Mouse (Mus musculus) spleen, adult 10 weeks (tissue): ENCODE data around the gene Il25. TPM values are rescaled to one million over a fixed set of nuclear protein-coding genes. Genes with fewer than 3 reads are reported as not detected.

Experiments used
- polyA plus RNA-seq: library from polyadenylated mRNA; stranded (reverse); fragments of 350-450 nt; fragmentation: Illumina TruSeq; extraction: RNeasy Lipid Tissue Mini Kit (QIAGEN cat#74804); gene quantifications from one replicate; pipeline ENCODE4 v1.2.3, GENCODE M21; 2015; ENCODE audit warnings: low replicate concordance; ENCODE audit not compliant: insufficient read depth

The Il25 gene
- not detected for polyA plus RNA-seq

GRCm38 (mm10) chr14:54932645-54933150 lies at the start of gene Il25:
TSS of gene Il25 (plus strand) at chr14:54932695.

GRCm38 (mm10) chr14:54883154-54884021 lies 49.1 kb upstream of the Il25 start, which contains the start of the genes Bcl2l2 and Gm20521:
TSS of gene Bcl2l2 (plus strand) at chr14:54883377.
TSS of gene Gm20521 (plus strand) at chr14:54883441.

DNA sequence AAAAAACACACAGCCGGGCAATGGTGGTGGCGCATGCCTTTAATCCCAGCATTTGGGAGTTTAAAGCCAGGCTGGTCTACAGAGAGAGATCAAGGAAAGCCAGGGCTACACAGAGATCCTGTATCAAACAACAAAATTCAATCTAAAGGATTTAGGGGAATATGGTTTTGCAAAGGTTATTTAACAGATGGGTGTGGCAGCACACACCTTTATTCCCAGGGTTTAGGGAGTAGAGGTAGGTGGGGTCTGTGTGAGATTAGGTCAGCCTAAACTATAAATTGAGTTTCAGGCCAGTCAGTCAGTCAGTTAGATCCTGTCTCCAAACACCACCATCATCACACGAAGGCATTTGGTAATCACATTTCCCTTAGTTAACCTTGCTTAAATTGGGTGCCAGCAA lies 40.3 kb upstream of the Il25 start, which contains the start of gene Pabpn1:
Gene Pabpn1 (plus strand): TSS at position 301 of the 400 bp plus-strand sequence.

GRCm38 (mm10) chr14:54912886-54913285 lies 19.6 kb upstream of the Il25 start, which contains the start of gene Slc22a17:
TSS of gene Slc22a17 (minus strand) at chr14:54913132.

DNA sequence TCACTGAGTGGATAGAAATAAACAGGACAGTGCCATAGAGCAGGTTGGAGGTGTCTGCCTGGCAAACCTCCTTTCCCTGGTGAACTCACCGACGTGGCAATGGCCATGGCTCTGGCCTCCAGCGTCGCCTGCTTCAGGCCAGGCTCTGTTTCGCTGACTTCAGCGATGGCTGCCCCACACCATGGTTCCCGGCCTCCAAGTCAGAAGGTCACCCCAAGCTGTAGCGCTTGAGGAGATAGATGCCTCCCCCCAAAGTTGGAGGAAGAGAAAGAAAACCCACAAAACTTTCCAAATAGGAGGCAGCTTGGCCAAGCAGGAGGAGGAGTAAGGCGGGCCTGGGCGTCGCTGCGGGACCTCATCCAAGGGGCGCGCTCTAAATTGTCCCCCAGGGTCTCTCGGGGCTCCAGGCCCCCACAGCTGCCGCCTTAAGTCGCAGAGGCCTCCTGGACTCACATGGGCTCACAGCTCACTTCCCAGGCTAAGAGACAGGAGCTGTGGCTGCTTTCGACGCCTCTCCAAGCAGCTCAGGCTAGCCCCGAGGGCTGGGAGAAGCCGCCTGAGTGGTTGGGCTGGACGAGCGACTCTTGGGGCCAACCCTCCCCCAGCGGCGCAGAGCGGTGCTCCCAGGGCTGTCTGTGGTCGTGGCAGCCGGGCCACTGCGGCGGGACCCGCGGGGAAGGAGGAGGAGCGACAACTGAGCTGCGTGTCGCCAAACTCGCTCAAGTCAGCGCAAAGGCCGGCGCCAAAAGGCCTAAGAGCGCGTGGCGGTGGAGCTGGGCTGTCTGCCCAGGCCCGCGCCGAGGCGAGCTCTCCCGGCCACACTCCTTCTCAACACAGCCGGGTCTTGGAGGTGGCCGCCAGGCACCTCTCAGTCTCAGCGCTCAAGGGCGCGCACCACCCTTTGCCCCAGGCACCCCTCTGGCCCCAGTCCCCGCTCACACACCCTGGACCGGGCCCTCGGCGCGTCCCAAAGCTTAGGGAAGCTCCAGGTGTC lies 6.8 kb upstream of the Il25 start, which contains the start of gene Efs:
Gene Efs (minus strand): TSS at position 778 of the 994 bp plus-strand sequence.

DNA sequence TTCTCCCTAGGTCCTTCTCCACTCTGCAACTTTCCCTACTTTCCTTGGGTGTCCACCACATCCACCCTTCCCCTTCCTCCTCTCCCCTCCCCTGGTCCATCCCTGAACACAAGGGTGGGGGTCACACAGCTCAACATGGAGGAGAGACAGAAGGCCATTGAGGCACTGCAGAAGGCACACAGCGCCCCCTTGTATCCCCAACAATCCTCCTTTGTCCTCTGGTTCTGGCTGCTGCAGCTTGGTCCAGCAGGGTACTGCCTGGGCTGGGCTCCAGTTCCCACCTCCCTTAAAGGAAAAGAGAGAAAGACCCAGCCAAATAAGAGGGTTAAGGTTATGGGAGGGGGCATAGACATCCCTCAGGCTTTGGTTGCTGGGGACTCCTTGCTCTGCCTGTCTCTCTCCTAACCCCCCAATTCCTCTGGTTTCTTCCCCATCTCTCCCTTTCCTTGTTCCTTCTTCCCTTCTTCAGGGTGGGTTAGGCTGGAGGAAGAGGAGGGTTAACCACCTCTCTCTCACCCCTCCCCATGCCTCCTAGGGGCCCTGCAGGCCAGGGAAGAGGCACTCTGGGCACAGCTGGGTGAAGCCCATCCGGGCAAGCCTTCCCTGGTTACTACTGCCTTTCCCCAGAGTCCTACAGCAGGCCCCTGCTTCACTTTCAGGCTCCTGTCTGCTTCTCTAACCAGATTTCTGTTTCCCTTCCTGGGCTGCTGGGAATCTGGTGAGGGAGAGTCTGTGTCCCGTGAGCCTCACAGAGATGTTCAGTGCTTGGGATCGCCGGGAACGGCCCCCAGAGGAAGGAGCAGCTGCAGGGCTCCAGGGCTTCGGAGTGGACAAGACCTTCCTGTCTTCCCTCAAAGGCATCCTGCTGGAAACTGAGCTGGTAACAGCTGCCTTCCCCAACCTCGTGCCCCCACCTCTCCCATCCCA lies 3.7 kb downstream of the Il25 start, which contains the start of gene Cmtm5:
Gene Cmtm5 (plus strand): TSS at position 358 of the 927 bp plus-strand sequence.

GRCm38 (mm10) chr14:54966320-54966977 lies 34.0 kb downstream of the Il25 start, which contains the start of gene Myh6:
TSS of gene Myh6 (minus strand) at chr14:54966927.

GRCm38 (mm10) chr14:54976633-54977032 lies 44.1 kb downstream of the Il25 start, which contains the start of gene Gm17428:
TSS of gene Gm17428 (plus strand) at chr14:54976933.

Other genes starting within 250 kb of the Il25 start
- gene 1700123O20Rik, start 246.5 kb upstream of the Il25 start, polyA plus RNA-seq: 39.1 TPM
- gene Acin1, start 245.8 kb upstream of the Il25 start, polyA plus RNA-seq: 429 TPM
- gene Gm29776, start 233.9 kb upstream of the Il25 start, polyA plus RNA-seq: not detected
- not detected for gene Cebpe, start 220.5 kb upstream of the Il25 start, polyA plus RNA-seq
- 6.3 TPM for gene Slc7a8, start 150.7 kb upstream of the Il25 start, polyA plus RNA-seq
- gene Rnf212b, start 118.6 kb upstream of the Il25 start, polyA plus RNA-seq: not detected
- gene Homez, start 61.7 kb upstream of the Il25 start, polyA plus RNA-seq: 5.4 TPM
- 10.9 TPM for gene Ppp1r3e, start 55.1 kb upstream of the Il25 start, polyA plus RNA-seq
- 16.2 TPM for gene Bcl2l2, start 49.3 kb upstream of the Il25 start, polyA plus RNA-seq
- not detected for gene Gm20521, start 49.3 kb upstream of the Il25 start, polyA plus RNA-seq
- gene Pabpn1, start 40.2 kb upstream of the Il25 start, polyA plus RNA-seq: 254 TPM
- gene Slc22a17, start 19.6 kb upstream of the Il25 start, polyA plus RNA-seq: 2.9 TPM
- gene Efs, start 6.6 kb upstream of the Il25 start, polyA plus RNA-seq: 0.65 TPM
- not detected for gene Cmtm5, start 3.6 kb downstream of the Il25 start, polyA plus RNA-seq
- gene Myh6, start 34.2 kb downstream of the Il25 start, polyA plus RNA-seq: not detected
- not detected for gene Gm17428, start 44.2 kb downstream of the Il25 start, polyA plus RNA-seq
- not detected for gene Myh7, start 61.9 kb downstream of the Il25 start, polyA plus RNA-seq
- 57.4 TPM for gene Ngdn, start 82.8 kb downstream of the Il25 start, polyA plus RNA-seq
- gene Zfhx2, start 159.6 kb downstream of the Il25 start, polyA plus RNA-seq: 2.8 TPM
- gene Thtpa, start 162.1 kb downstream of the Il25 start, polyA plus RNA-seq: 10.9 TPM
- gene Ap1g2, start 173.9 kb downstream of the Il25 start, polyA plus RNA-seq: 75.5 TPM
- 0.19 TPM for gene Jph4, start 184.2 kb downstream of the Il25 start, polyA plus RNA-seq